ENCODE assay signal across 27 mouse cellular contexts in the genomic region with DNA sequence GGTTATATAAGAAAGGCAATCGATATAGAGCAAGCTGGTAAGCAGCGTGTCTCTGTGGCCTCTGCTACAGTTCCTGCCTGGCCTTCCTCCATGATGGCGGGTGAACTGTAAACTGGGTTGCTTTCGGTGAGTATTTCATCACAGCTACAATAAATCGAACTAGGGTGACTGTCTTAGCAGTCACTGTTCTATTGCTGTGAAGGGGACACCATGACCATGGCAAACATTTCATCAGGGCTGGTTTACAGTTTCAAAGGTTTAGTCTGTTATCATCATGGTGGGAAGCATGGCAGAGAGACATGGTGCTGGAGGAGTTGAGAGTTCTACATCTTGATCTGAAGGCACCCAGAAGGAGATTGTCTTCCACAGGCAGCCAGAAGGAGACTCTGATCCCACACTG. TPM values are rescaled to one million over a fixed set of nuclear protein-coding genes. Genes with fewer than 3 reads are reported as not detected.
A peak's percentile ranks its signal among the peaks of the same experiment; 100 is the strongest.
DNase-seq lines count a peak whose midpoint lies in the region; ATAC-seq and TF ChIP-seq lines count a peak whose summit lies in the region.
"Had no signal": no experiment of that assay in that cellular context is flagged by ENCODE, and none has a peak within 500 bp of the region (broad histone marks: within the 10 kb centered on the region; RNA-seq: fewer than 3 reads in every experiment).

No protein-coding gene starts in this region.

- no peak overlapping the region for H3K4me3 ChIP-seq in intestine, embryonic 14.5 days (ENCODE audit: low read depth, low read length)
- no peak overlapping the region for H3K4me3 ChIP-seq in intestine, embryonic 15.5 days (replicated peaks)
- no peak overlapping the region for H3K4me3 ChIP-seq in liver, embryonic 13.5 days (replicated peaks)
- H3K4me3 ChIP-seq in liver, embryonic 11.5 days (ENCODE audit: low read depth, low read length), result no peak overlapping the region
- H3K4me3 ChIP-seq in liver, embryonic 15.5 days (replicated peaks), result no peak overlapping the region
- no peak overlapping the region for H3K4me3 ChIP-seq in small intestine, adult 2 months (ENCODE audit: low read depth, low read length)
- H3K4me3 ChIP-seq: forebrain, embryonic 10.5 days; hindbrain, embryonic 12.5 days; hindbrain, embryonic 15.5 days had no signal

- no peaks in the 10 kb centered on the region for H3K4me1 ChIP-seq in intestine, embryonic 14.5 days (replicated peaks; ENCODE audit: control insufficient read depth, insufficient read depth, low read length)
- peaks cover 3% of the 10 kb centered on the region; the same call in 1 of the 2 replicates for H3K4me1 ChIP-seq in intestine, embryonic 15.5 days (replicated peaks)
- H3K4me1 ChIP-seq in liver, embryonic 13.5 days (replicated peaks), result peaks cover 15% of the 10 kb centered on the region; the same call in 1 of the 2 replicates
- no peaks in the 10 kb centered on the region for H3K4me1 ChIP-seq in liver, embryonic 11.5 days (replicated peaks; ENCODE audit: control insufficient read depth, insufficient read depth, low read length)
- 0 out of 2 replicates have a peak, but pooled peaks cover 4% of the 10 kb centered on the region for H3K4me1 ChIP-seq in liver, embryonic 15.5 days (replicated peaks)
- H3K4me1 ChIP-seq in small intestine, adult 2 months (ENCODE audit: control insufficient read depth, insufficient read depth, insufficient read length, low read length), result peaks cover 28% of the 10 kb centered on the region
- H3K4me1 ChIP-seq: forebrain, embryonic 10.5 days; hindbrain, embryonic 15.5 days had no signal

- no peak overlapping the region for H3K27ac ChIP-seq in intestine, embryonic 14.5 days (ENCODE audit: low read depth)
- no peak overlapping the region for H3K27ac ChIP-seq in intestine, embryonic 15.5 days
- no peak overlapping the region for H3K27ac ChIP-seq in liver, embryonic 13.5 days
- H3K27ac ChIP-seq in liver, embryonic 11.5 days (ENCODE audit: low read depth, low read length), result no peak overlapping the region
- H3K27ac ChIP-seq in liver, embryonic 15.5 days (replicated peaks), result no peak overlapping the region; the same call in 1 of the 2 replicates
- peak overlapping the region; percentile 23; the same call in 1 of the 2 replicates for H3K27ac ChIP-seq in small intestine, adult 2 months (ENCODE audit: insufficient read depth, low read depth, low read length)
- H3K27ac ChIP-seq: forebrain, embryonic 10.5 days; hindbrain, embryonic 12.5 days; hindbrain, embryonic 15.5 days had no signal

- no peak for TF ChIP-seq POLR2A in small intestine, adult 2 months (IDR thresholded peaks at IDR 0.05; ENCODE audit: low read depth, low read length)

- ATAC-seq in intestine, embryonic 14.5 days (replicated peaks; ENCODE audit: low FRiP score, low TSS enrichment, low read depth), result no peak
- no peak for ATAC-seq in intestine, embryonic 15.5 days
- 0 out of 2 replicates have a peak, but pooled peaks have one; percentile 7 for ATAC-seq in liver, embryonic 13.5 days (ENCODE audit: low read depth)
- no peak for ATAC-seq in liver, embryonic 11.5 days (replicated peaks; ENCODE audit: low FRiP score)
- peak; percentile 35; the same call in 1 of the 2 replicates for ATAC-seq in liver, embryonic 15.5 days (ENCODE audit: insufficient read depth)
- ATAC-seq: forebrain, embryonic 14.5 days; Patski had no signal

- no peak overlapping the region for H3K9ac ChIP-seq in intestine, embryonic 14.5 days (ENCODE audit: low read length)
- H3K9ac ChIP-seq in intestine, embryonic 15.5 days, result no peak overlapping the region
- H3K9ac ChIP-seq in liver, embryonic 13.5 days, result no peak overlapping the region
- H3K9ac ChIP-seq in liver, embryonic 11.5 days (ENCODE audit: low read depth, low read length), result no peak overlapping the region
- no peak overlapping the region for H3K9ac ChIP-seq in liver, embryonic 15.5 days
- H3K9ac ChIP-seq: hindbrain, embryonic 12.5 days; hindbrain, embryonic 15.5 days had no signal

- DNase-seq in intestine, embryonic 14.5 days (ENCODE audit: low spot score), result peak; percentile 25
- DNase-seq in liver, embryonic 13.5 days, result no peak
- DNase-seq in liver, embryonic 11.5 days (ENCODE audit: low spot score), result no peak
- no peak for DNase-seq in cerebellum, postnatal 25 days
- DNase-seq: adrenal gland, adult 2 months; adrenal gland, postnatal 25 days; B cell, adult 2 months; cerebellum, adult 11-12 months; cerebellum, adult 8-10 months; cerebellum, postnatal 10 days; gastrocnemius, postnatal 10 days; gastrocnemius, postnatal 36 days had no signal

- 93% methylated on average over 5 of the region's 5 CpGs for WGBS in intestine, embryonic 14.5 days
- WGBS in intestine, embryonic 15.5 days, result 88% methylated on average over 5 of the region's 5 CpGs
- 71% methylated on average over 5 of the region's 5 CpGs for WGBS in liver, embryonic 13.5 days (ENCODE audit: insufficient replicate concordance)
- 89% methylated on average over 5 of the region's 5 CpGs for WGBS in liver, embryonic 11.5 days
- WGBS in liver, embryonic 15.5 days (ENCODE audit: insufficient replicate concordance), result 67% methylated on average over 5 of the region's 5 CpGs
- WGBS in small intestine, adult 2 months, result 75% methylated on average over 5 of the region's 5 CpGs

- no peaks in the 10 kb centered on the region for H3K36me3 ChIP-seq in intestine, embryonic 14.5 days (ENCODE audit: control insufficient read depth, insufficient read depth, low read length)
- no peaks in the 10 kb centered on the region for H3K36me3 ChIP-seq in intestine, embryonic 15.5 days
- H3K36me3 ChIP-seq in liver, embryonic 13.5 days, result no peaks in the 10 kb centered on the region
- H3K36me3 ChIP-seq in liver, embryonic 11.5 days (ENCODE audit: control insufficient read depth, insufficient read depth, low read length), result no peaks in the 10 kb centered on the region
- no peaks in the 10 kb centered on the region for H3K36me3 ChIP-seq in liver, embryonic 15.5 days (replicated peaks)
- H3K36me3 ChIP-seq in small intestine, adult 2 months (ENCODE audit: control insufficient read depth, insufficient read depth, low read length), result peaks cover 8% of the 10 kb centered on the region
- H3K36me3 ChIP-seq: forebrain, embryonic 10.5 days; G1E; hindbrain, embryonic 12.5 days; hindbrain, embryonic 15.5 days had no signal

- no peak overlapping the region for H3K4me2 ChIP-seq in intestine, embryonic 14.5 days (ENCODE audit: low read length)
- H3K4me2 ChIP-seq in intestine, embryonic 15.5 days (replicated peaks), result no peak overlapping the region
- no peak overlapping the region for H3K4me2 ChIP-seq in liver, embryonic 13.5 days
- H3K4me2 ChIP-seq in liver, embryonic 11.5 days, result no peak overlapping the region
- H3K4me2 ChIP-seq in liver, embryonic 15.5 days, result no peak overlapping the region
- H3K4me2 ChIP-seq: heart, embryonic 11.5 days; hindbrain, embryonic 12.5 days; hindbrain, embryonic 15.5 days had no signal

- H3K27me3 ChIP-seq in intestine, embryonic 14.5 days (replicated peaks; ENCODE audit: control insufficient read depth, insufficient read depth, low read length), result no peaks in the 10 kb centered on the region
- H3K27me3 ChIP-seq in intestine, embryonic 15.5 days (replicated peaks), result no peaks in the 10 kb centered on the region
- H3K27me3 ChIP-seq in liver, embryonic 13.5 days, result no peaks in the 10 kb centered on the region
- no peaks in the 10 kb centered on the region for H3K27me3 ChIP-seq in liver, embryonic 11.5 days (replicated peaks; ENCODE audit: control insufficient read depth, insufficient read depth, low read length)
- H3K27me3 ChIP-seq in liver, embryonic 15.5 days, result no peaks in the 10 kb centered on the region
- no peaks in the 10 kb centered on the region for H3K27me3 ChIP-seq in small intestine, adult 2 months (ENCODE audit: control insufficient read depth, insufficient read depth, low read length)
- H3K27me3 ChIP-seq: hindbrain, embryonic 12.5 days; hindbrain, embryonic 15.5 days; Patski had no signal

- no peaks in the 10 kb centered on the region for H3K9me3 ChIP-seq in intestine, embryonic 14.5 days (ENCODE audit: control insufficient read depth, low read length)
- no peaks in the 10 kb centered on the region; the same call in 1 of the 2 replicates for H3K9me3 ChIP-seq in intestine, embryonic 15.5 days
- no peaks in the 10 kb centered on the region for H3K9me3 ChIP-seq in liver, embryonic 13.5 days (replicated peaks)
- no peaks in the 10 kb centered on the region for H3K9me3 ChIP-seq in liver, embryonic 11.5 days (ENCODE audit: control insufficient read depth, low read length)
- no peaks in the 10 kb centered on the region for H3K9me3 ChIP-seq in liver, embryonic 15.5 days (replicated peaks)
- H3K9me3 ChIP-seq: forebrain, embryonic 10.5 days; G1E; hindbrain, embryonic 12.5 days; hindbrain, embryonic 15.5 days had no signal

- no peak for TF ChIP-seq CTCF in small intestine, adult 2 months (IDR thresholded peaks at IDR 0.05; ENCODE audit: extremely low read depth, insufficient read length, insufficient replicate concordance, low read depth, low read length)

RNA-seq across cellular contexts. Expression of a gene that starts 14.8 kb away (rescaled TPM):
- 4.7 and 6.7 TPM in 2 replicates for polyA plus RNA-seq in intestine, embryonic 14.5 days (2014; fragmentation: Nextera tagmentation; extraction: Ambion mirVana)
- 12.1 and 13.1 TPM in 2 replicates for polyA plus RNA-seq in intestine, embryonic 15.5 days (2015; fragmentation: Nextera tagmentation; extraction: Ambion mirVana)
- 2.6 and 2.8 TPM in 2 replicates for polyA plus RNA-seq in liver, embryonic 13.5 days (2015; fragmentation: Nextera tagmentation; extraction: Ambion mirVana)
- polyA plus RNA-seq in liver, embryonic 11.5 days (2014; fragmentation: Nextera tagmentation; extraction: Ambion mirVana), result 1.8 and 2.0 TPM in 2 replicates
- polyA plus RNA-seq in liver, embryonic 15.5 days (2015; fragmentation: Nextera tagmentation; extraction: Ambion mirVana), result 4.8 and 5.3 TPM in 2 replicates
- polyA plus RNA-seq in small intestine, adult 2 months (2012; rRNA removed), result 25.5 and 72.6 TPM in 2 replicates
- polyA plus RNA-seq: adrenal gland, adult 2 months; brain, embryonic 14.5 days; embryonic facial prominence, embryonic 11.5 days; embryonic facial prominence, embryonic 14.5 days; forebrain, embryonic 10.5 days; forebrain, embryonic 14.5 days; G1E; heart, embryonic 14.5 days; heart, postnatal 0 days; hindbrain, embryonic 12.5 days; hindbrain, embryonic 15.5 days had no signal

Comparison
In these comparisons a context has a peak if more than half of its experiments do, and no peak if none do; other contexts are left out.
1. ATAC-seq: peak in liver, embryonic 13.5 days (single experiment) and liver, embryonic 15.5 days (single experiment); none in intestine, embryonic 14.5 days (single experiment), intestine, embryonic 15.5 days (single experiment) and liver, embryonic 11.5 days (single experiment).